Mouse (Mus musculus) cerebellum, adult 11-12 months (tissue): ENCODE data around the gene Dpyd.

ENCODE experiments used
- DNase-seq: peaks from one replicate; pipeline ENCODE4 v3.0.0; 2022

Gene Dpyd

DNA sequence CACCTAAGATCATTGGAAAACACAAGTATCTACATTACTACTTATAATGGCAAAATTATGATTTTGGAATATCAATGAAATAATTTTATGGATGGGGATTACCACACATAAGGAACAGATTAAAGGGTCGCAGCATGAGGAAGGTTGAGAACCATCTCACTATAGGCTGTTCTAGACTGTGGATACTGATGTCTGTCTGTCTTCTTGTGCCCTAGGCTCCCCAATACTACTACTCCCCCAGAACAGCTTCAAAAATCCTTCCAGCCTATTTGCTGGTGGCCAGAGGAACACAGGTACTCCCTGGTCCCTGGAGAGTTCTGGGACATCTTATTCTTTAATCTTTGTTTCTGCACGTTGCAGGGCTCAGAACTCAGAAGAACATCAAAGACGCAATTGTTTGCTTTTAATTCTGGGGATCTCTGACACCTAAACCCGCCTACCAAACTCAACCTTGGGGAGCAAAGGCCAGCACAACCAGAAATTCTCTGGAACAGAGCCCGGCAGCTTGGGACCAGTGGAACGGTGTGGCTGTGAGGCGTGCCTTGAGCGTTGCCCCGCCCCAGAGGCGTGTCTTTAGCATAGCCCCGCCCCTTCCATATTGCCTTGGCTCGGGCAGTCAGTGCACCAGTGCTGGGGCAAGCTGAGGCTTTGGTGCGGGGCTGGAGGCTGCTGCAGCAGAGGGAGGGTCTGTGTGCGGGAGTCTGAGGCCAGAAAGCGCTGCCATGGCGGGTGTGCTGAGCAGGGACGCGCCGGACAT lies at the start of gene Dpyd:
Dpyd (plus strand) TSS at position 576 of the 757 bp plus-strand sequence.
- no peak for DNase-seq

DNA sequence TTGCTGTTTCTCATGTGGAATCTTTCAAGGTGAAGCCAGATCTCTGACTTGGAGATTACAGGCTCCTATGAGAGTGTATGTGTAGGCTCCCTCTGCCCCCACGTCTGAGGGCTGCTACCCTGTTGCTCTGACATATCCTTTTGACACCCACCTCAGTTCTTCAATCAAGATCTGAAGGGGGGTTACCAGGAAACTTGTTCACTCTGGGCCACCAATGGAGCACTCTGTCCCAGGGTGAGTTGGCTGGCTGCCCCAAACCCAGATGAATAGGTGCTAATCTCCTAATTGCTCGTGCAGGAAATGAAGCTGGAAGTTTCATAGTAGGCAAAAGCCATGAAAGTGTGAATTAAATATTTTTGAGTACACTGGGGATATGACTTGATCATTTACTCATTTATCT lies 24.3 kb upstream of the Dpyd start:
- DNase-seq = no peak

DNA sequence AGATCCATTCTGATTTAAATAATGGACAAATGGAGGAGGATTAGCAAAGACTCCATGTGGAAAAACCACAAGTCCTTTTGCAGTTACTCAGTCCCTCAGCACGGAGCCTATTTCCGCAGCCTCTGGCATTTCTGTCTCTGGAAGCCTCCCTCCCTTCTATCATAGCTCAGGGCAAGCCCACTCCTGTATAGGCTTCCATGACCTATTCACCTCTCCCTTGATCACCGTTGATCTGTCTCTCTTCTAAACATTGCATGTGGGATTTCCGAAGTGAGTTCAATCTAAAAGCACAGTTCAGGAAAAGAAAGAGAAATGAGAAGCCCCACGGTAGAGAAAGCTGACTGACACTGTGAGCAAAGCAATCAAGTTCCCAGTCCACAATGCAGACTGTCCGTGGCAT lies 20.2 kb upstream of the Dpyd start:
- DNase-seq = no peak

DNA sequence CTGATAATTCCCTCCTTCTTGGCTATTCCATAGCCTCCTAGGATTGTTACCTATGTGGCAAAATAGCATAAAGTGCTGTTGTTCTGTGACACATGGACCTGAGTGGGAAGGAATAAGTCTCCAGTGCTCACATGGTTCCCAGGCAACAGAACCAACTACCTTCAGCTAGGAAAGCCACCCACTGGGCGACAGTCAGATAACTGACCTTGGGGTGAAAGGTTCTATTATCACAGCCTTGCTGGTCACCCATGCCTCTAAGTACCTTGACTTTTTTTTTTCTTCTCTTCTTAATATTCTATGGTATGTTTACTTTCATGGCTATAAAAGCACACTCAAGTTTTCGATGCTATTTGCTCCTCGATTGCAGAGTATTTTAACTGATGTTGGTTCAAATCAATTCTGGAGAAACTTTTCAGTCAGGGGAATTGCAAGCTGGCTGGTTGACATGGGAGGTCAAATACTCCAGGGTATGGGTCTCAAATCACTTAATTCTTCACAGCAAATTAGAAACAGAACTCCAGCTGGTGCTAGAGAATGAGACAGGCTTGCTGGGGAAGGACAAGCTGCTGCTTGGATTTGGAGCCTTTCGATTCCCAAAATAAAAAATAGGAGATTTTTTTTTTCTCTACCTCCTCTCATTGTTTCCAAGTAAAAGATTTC lies 14.2 kb upstream of the Dpyd start:
- no peak for DNase-seq

DNA sequence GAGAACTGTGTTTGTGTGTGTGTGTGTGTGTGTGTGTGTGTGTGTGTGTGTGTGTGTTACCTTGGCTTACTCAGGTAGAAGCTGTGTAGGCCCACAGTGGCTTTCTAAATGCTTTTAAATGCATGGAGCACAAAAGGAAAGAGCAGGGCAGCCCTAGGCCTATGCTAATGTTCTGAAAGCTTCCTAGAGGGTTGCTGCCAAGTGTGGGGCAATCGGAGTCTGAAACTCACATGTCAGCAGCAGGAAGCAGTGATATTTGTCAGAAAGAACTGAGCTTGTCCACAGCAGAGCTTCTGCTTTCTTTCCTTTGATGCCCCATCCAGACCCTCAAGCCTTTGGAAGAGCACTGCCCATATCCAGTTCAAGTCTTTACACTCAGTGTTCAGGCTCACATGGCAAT lies 4.3 kb upstream of the Dpyd start:
- no peak for DNase-seq

DNA sequence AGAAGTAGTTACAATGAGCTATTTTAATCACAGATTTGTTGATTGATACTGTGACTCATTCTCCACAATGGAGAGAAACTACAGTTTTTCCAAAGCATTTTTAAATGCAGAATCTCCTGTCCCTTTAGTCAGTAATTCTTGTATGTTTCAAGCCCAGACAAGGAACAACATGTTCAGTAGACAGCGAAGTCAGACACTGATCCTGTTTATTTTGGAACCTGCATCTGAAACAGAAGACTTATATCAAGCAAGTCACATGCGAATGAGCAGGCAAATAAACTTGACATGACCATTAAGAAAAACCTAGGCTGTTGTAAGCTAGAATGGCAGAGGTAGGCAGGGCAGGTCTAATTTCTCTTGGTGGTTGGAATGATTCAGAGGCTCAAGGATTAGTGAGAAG lies 2.0 kb upstream of the Dpyd start:
- no peak for DNase-seq

DNA sequence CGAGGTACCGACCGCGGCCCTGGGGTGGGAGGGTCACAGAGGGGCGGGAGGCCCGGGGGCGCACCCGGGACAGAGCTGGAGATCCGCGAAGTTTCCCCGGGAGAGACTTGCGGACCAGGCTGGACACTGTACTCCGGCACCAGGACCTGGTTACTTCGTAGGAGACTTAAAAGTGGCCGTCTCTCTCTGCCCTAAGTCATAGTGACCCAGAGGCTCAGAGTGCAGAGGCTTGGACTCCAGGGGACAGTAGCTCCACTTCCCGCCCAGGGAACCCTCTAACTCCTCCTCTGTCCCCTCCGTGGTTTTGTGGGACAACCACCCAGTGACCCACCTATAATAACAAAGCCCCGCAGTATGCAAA lies 362 bp downstream of the Dpyd start:
- no peak for DNase-seq

DNA sequence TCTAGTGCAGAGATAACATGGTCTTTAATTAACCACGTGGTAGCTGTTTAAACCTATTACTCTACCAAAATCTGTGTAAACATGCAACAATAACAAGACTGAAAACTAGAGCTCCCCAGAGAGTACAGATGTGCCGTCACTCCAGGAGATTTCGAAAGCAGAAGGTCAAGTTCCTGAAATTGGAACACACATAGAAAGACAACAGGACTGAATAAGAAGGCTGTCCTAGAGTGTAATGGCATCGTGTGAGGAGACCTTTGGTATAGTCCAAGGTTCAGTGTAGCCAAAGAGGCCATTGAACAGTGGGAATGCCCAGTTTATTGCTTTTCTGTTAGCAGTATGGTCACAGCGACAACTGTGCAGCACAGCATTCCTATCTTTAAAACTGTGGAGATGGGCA lies 4.8 kb downstream of the Dpyd start:
- DNase-seq = no peak

DNA sequence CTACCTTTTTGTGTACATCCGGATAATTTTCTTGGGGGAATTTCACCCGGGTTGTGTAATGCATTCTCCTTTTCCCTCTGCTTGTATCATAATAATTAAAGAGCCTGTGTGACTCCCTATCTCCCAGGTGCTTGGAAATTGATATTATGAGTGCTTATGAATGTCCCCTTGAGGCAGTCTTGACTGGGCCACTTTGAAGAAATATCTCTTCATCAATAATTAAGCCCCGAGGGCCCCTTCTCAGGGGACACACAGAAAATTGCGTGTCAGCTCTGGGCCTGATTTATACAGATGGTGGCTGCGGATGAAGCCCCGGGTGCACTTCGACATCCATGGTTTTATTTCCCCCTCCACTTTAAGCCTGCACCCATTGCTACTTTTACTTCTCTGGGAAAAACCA lies 8.3 kb downstream of the Dpyd start:
- no peak for DNase-seq

DNA sequence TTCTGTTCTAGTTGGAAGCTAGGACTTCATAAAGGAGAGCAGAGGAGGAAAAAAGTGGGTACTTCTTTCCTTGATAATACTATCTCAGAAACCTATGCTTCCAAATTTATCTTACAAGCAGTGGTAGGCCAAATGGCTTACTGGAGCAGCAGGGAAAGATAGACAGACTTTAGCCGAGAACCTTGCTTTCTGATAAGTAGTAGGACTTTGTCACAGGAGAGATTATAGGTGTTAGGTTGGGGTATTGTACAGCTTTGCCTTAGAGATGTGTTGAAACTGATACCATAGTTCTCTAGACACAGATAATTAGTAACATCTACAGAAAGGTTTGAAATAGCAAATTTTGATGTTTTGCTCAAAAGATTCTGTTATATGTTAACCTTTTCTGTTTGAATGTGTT lies 28.6 kb downstream of the Dpyd start:
- DNase-seq = no peak

DNA sequence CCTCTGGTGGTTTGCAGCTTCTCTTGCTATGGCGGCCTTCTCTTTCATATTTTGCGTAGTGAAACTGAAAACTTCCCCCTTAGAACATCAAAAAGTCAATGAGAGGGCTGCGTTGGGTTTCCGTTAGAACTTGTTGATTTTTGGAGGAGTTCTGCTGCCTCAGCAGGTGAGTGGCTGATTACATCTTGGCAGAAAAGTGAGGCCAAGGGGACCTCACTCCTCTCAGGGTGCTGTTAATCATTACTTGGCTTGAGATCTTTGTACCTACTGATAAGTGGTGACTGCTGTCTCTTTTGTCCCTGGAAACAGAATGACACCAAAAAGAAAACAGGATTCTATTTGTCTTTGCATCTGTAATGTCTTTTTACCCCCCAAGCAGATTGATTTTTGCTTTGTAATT lies 32.9 kb downstream of the Dpyd start:
- no peak for DNase-seq

DNA sequence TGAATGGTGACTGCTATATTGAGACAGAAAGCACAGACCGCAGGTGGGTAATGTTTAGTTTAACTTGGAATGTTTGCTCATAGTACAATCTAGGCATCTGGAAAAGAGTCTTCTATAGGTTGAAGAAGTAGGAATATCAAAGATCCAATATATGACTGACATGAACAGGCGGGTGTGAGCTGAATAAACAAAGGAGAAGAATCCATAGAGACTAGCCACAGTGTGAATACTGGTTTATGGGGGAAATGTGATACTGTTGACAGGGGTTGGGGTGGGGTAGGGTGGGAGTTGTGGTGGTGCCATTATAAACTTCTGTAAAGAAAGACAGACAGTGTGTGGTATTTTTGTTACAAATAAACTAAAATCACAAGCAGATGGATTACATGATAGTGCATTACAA lies 33.8 kb downstream of the Dpyd start:
- no peak for DNase-seq

DNA sequence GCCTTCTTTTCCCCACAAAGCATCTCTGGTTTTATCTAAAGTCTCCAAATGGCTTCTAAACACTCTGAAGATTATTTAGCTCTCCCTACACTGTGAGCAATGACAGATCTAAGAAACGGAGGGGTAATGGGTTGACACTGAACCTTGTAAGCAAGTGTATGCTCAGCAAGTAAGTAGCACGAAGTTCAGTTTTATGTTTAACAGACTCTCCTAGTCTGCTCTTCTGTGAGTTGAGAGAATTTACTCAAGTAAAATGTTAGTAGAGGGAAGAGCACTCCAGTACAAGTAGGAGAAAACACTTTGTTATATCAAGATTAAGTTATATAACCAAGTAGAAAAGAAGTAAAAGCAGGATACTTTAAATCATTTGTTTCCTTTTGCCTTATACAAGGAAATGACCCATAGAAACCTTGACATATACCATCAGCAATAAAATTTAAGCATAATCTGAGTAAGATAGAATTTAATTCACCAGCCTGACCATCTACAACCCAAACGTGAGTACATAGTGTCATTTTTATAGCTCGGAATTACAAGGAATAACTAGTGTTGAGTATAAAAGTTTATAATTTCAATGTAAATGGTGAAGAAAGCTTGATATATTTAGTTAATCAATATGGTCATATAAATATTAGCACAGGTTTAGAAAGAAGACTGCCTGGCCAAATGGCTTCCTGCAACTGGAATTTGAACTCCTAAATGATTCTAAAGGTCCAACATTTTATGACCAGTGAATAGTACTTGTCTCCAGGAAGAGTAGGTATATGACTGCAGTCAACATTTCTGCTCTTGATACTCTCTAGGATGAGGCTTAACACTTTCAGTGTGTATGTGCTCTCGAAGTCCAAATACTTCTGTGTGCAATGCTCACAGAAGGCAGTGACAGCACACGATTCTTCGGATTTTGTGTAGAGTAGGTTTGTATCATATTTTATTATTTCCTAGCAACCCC lies 40.0 kb downstream of the Dpyd start:
- no peak for DNase-seq

DNA sequence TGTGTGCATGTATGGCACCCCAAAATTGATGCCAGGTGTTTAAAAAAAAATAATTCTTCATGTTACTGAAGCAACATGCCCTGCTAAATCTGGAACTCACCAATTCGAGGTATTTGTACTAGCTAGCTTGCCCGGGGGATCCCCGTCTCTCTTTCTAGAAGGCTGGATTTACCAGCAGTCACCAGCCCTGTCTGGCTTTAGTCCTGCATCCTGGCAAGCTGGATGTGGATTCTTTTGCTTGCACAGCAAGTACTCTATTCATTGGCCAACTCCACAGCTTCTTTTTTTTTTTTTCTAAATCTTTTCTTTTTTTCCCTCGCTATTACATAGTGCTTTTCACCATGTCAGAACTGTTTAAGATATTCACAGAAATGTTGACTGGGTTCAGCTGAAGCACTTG lies 46.8 kb downstream of the Dpyd start:
- no peak for DNase-seq

DNA sequence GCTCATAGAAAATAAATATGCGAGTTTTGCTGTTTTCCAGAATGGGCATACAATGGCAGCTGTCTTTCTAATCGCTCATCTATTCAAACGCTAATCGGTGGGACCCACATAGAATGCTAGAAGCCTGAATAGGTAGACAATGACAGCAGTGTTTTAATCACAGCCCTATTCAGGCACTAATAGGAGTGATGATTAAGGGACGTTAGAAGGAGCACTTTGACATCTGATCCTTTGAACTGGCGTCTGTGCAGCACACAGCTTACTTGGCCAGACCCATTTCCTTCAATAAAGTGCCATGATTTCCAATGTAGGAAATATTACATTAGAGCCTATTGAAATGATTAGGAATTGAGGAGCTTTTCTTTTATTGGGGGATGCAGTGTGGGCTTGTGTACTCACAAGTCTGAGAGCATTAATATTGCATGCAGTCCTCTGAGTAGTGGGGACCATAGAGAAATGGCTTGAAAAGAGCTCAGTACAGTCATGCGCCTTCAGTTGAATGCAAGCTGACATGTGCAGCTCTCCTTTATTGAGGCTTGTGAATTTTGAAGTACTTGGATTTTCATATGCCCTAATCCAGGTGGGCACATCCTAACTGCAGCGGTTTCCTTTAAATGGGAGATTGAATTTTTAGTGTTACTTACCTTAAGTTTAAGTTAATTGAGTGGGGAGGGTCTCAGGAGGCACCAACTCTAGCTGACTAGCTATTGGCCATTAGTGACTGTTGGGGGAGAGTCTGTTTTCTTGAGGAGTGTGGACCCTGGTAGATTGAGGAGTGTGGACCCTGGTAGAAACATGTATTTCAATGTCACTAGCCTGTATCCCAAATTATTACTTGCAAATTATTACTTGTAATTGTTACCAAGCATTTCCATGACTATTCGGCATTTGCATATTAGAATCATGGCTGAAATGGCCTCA lies 64.8 kb downstream of the Dpyd start:
- DNase-seq = no peak

DNA sequence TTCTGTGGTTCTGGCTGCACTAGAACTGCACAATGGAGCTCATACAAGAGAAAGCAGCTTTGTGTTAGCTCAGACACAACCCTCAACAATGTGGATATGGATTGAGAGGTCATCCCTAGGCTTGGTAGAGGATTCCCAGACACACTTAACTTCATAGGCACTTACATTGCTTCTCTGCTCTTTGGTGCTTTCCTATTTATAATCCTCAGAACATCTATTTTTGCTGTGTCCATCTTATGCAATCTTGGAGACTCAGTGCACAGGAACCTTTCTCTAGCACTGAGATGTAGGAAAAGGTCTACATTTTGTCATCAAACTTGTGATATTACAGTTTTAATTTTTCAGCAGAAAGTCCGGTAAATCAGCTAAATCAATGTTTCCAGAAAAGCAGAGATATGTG lies 67.8 kb downstream of the Dpyd start:
- DNase-seq = no peak

DNA sequence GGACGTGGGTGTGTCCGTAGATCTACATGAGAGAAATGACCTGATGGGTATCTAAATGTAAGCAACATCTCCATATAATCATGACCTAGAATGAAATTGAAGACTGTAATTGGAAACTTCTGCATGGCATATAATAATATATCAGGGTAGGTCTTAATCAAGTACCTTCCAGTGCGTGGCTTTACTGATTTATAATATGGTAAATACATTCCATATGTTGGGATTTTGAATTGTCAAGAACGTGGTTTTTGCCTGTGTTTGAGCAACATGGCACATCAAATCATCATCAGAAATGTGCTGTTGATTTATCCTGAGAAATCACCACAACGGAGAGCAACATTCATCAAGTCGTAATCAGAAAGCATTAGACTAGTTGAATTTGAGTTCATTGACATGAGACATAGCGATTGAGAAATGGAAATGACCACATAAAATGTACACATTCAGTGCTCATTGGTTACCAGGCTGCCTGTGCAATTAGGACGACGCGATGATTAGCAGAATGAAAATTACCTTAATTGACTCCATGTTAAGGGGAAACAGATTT lies 84.2 kb downstream of the Dpyd start:
- no peak for DNase-seq

DNA sequence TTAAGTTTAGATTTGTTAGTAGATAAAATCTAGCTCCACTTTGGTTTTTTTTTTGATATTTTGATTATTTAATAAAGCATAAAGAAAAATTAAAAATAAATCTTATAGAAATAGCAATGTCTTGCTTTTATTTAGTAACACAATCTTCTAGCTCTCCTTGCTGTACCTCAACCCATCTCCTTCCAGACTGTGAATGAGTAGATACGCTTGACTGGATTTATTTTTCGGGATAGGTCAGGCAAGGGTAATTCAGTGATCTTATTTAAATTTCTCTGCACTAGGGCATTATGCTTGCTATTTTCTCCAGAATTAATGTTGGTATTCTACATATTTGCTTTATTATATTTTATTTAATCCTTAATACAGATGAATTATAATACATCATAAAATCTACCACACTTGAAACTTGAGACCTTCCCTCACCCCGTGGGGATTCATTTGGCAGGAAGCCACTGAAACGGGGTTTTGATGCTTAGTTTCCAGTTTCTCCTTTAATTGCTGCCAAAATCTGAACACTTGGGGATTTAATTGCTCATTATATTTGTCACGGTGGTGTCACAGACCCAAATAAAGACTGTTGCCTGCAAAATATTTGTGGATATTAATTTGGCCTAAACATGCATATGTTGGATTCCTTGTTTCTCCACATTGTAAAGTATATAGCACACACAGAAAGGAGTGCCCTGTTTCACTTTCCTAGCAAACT lies 102.2 kb downstream of the Dpyd start:
- no peak for DNase-seq

DNA sequence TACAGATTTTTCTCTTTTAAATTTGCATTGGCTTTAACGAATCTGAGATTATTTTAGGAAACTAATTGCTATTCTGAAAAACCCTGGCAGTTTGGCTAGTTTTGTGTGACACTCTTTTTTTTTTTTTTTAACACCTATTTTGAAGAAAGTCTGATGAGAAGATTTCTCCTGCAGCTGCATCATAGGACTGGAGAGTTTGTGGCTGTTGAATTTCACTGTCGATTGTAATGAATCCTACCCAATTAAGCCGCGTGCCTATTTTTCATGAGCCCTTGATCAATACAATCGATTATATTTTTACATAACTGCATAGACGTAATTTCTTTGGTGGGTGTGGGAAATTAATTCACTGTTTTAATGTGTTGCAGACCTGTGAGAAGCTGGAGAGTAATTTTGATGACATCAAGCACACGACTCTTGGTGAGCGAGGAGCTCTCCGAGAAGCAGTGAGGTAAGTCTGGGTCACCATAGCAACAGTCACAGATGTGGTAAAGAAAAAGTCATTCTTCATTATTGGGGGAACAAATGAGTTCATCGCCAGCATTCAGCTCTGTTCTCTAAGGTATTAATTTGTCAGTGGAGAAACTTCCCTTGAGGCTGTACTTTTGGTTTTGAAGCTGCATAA lies 112.3 kb downstream of the Dpyd start:
- DNase-seq = no peak

DNA sequence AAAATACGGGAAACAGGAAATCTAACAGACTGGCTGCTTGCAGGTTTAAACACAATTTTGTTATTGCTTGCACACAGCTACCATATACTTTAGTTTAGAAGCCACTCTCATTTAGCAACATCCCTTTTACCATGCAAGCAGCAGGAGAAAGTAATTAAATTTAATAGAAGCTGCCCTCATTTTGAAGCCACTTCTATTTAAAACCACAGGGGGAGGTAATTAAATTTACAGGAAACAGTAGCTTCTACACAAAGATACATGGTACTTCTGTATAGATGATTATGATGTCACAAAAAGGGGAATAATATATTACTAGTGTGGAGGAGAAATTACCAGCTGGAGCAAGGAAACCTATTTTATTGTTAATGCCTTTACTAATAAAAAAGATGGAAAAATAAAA lies 113.5 kb downstream of the Dpyd start:
- no peak for DNase-seq

DNA sequence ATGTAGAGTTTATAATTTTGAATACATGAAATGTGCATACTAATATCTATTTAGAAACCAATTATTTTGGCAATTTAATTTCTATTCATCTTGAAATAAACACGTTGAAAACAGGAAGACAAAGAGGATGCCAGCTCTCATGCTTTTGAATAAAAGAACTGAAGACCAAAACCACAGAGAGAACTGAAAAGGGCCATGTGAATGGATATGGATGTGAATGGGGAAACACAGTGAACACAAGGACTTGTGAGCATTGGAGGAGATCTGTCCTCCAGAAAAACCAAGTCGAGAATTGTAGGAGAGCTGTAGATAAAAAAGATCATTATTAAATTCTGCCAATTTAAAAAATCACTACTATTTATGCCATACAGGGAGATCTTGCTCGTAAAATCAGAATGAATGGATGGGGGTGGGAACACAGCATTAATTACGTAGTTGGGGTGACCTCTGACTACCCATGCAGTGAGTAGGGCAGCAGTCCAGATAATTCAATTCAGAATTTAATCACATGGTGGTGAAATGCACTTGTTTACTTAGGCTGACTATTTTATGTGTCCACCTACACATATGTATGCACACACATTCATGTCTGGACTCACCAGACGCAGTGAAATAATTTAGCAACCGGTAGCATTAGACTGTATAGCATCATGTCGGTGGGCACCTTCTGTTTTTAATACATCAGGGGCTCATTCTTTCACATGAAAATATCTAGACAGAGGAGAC lies 114.3 kb downstream of the Dpyd start:
- no peak for DNase-seq
